Comparison of ENCODE assay signal across 29 mouse cellular contexts in the genomic region with DNA sequence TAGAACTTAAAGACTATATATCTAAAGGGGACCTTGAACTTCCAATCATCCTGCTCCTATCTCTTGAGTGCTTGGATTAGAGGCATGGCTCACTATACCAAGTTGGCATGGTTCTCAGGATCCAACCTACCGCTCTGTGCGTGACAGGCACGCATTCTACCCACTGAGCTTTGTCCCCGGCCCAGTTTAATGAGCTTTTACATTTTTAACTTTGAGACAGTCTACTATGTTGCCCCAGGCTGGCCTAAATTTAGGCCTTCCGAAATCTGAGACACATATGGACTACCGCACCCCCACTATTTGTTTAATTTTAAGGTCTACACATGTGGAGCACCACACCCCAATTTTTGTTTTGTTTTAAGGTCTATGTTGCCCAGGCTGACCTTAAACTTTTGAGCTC. TPM values are rescaled to one million over a fixed set of nuclear protein-coding genes. Genes with fewer than 3 reads are reported as not detected.
DNase-seq lines count a peak whose midpoint lies in the region; ATAC-seq and TF ChIP-seq lines count a peak whose summit lies in the region.
"Had no signal": no experiment of that assay in that cellular context is flagged by ENCODE, and none has a peak within 500 bp of the region (broad histone marks: within the 10 kb centered on the region; RNA-seq: fewer than 3 reads in every experiment).

No protein-coding gene starts in this region.

- H3K4me2 ChIP-seq in liver, postnatal 0 days (ENCODE audit: low read depth, low read length): no peak overlapping the region
- H3K4me2 ChIP-seq in liver, embryonic 11.5 days: no peak overlapping the region
- H3K4me2 ChIP-seq in midbrain, embryonic 13.5 days (replicated peaks): no peak overlapping the region
- H3K4me2 ChIP-seq: embryonic facial prominence, embryonic 13.5 days; forebrain, embryonic 12.5 days; forebrain, embryonic 15.5 days; hindbrain, embryonic 13.5 days had no signal

- H3K27ac ChIP-seq in liver, postnatal 0 days (ENCODE audit: low read depth): no peak overlapping the region
- no peak overlapping the region for H3K27ac ChIP-seq in liver, embryonic 11.5 days (ENCODE audit: low read depth, low read length)
- H3K27ac ChIP-seq in limb, embryonic 10.5 days: 0 out of 2 replicates have a peak overlapping the region, but pooled peaks have one; percentile 51
- no peak overlapping the region for H3K27ac ChIP-seq in midbrain, embryonic 13.5 days
- H3K27ac ChIP-seq: forebrain, embryonic 12.5 days; hindbrain, embryonic 13.5 days had no signal

- intact Hi-C loops in heart, postnatal 10 days (cut with DNase I): loop anchor here (5.0 kb wide), 1 partner anchor 219 kb away; no protein-coding TSS in a partner anchor

- peaks cover 20% of the 10 kb centered on the region for H3K4me1 ChIP-seq in liver, postnatal 0 days (ENCODE audit: insufficient read depth)
- H3K4me1 ChIP-seq in liver, embryonic 11.5 days (replicated peaks; ENCODE audit: control insufficient read depth, insufficient read depth, low read length): peaks cover 11% of the 10 kb centered on the region
- H3K4me1 ChIP-seq in limb, embryonic 10.5 days: peaks cover 22% of the 10 kb centered on the region
- peaks cover 20% of the 10 kb centered on the region for H3K4me1 ChIP-seq in midbrain, embryonic 13.5 days (replicated peaks)

- peak; percentile 72 for DNase-seq in heart, adult 11 months
- no peak for DNase-seq in heart, postnatal 10 days
- peak; percentile 8 for DNase-seq in liver, postnatal 0 days
- DNase-seq in liver, embryonic 11.5 days (ENCODE audit: low spot score): no peak
- DNase-seq in limb, embryonic 10.5 days (ENCODE audit: low spot score): no peak
- no peak for DNase-seq in lung, postnatal 4 days
- DNase-seq: adrenal gland, adult 2 months; adrenal gland, postnatal 14 days; B cell, adult 2 months; cerebellum, adult 11 months; cerebellum, adult 2 months; cerebellum, adult 9-11 months; cerebellum, postnatal 25 days; gastrocnemius, postnatal 14 days; heart, adult 18-20 months; heart, postnatal 36 days had no signal

- no peaks in the 10 kb centered on the region; the same call in 1 of the 2 replicates for H3K36me3 ChIP-seq in liver, postnatal 0 days (replicated peaks; ENCODE audit: insufficient read depth, low read length)
- H3K36me3 ChIP-seq in liver, embryonic 11.5 days (ENCODE audit: control insufficient read depth, insufficient read depth, low read length): peaks cover 3% of the 10 kb centered on the region; the same call in 1 of the 2 replicates
- no peaks in the 10 kb centered on the region for H3K36me3 ChIP-seq in limb, embryonic 10.5 days
- H3K36me3 ChIP-seq in midbrain, embryonic 13.5 days: no peaks in the 10 kb centered on the region
- H3K36me3 ChIP-seq: embryonic facial prominence, embryonic 13.5 days; forebrain, embryonic 12.5 days; forebrain, embryonic 15.5 days; hindbrain, embryonic 10.5 days had no signal

- H3K4me3 ChIP-seq in liver, postnatal 0 days (ENCODE audit: low read depth, low read length): no peak overlapping the region
- no peak overlapping the region for H3K4me3 ChIP-seq in liver, embryonic 11.5 days (ENCODE audit: low read depth, low read length)
- no peak overlapping the region for H3K4me3 ChIP-seq in limb, embryonic 10.5 days
- no peak overlapping the region for H3K4me3 ChIP-seq in midbrain, embryonic 13.5 days (replicated peaks)
- H3K4me3 ChIP-seq: embryonic facial prominence, embryonic 13.5 days; erythroblast, embryonic 14.5 days; forebrain, embryonic 12.5 days; forebrain, embryonic 15.5 days; hindbrain, embryonic 10.5 days; hindbrain, embryonic 13.5 days had no signal

- no peak for TF ChIP-seq EP300 in liver, postnatal 0 days (IDR thresholded peaks at IDR 0.05; ENCODE audit: low read depth)

- H3K9ac ChIP-seq in liver, postnatal 0 days (replicated peaks): no peak overlapping the region
- H3K9ac ChIP-seq in liver, embryonic 11.5 days (ENCODE audit: low read depth, low read length): no peak overlapping the region
- no peak overlapping the region for H3K9ac ChIP-seq in midbrain, embryonic 13.5 days (replicated peaks)
- H3K9ac ChIP-seq: embryonic facial prominence, embryonic 13.5 days; forebrain, embryonic 12.5 days; forebrain, embryonic 15.5 days; hindbrain, embryonic 13.5 days had no signal

- H3K9me3 ChIP-seq in liver, postnatal 0 days (ENCODE audit: low read length): no peaks in the 10 kb centered on the region
- H3K9me3 ChIP-seq in liver, embryonic 11.5 days (ENCODE audit: control insufficient read depth, low read length): no peaks in the 10 kb centered on the region
- no peaks in the 10 kb centered on the region for H3K9me3 ChIP-seq in limb, embryonic 10.5 days (replicated peaks)
- H3K9me3 ChIP-seq in midbrain, embryonic 13.5 days: no peaks in the 10 kb centered on the region
- H3K9me3 ChIP-seq: embryonic facial prominence, embryonic 13.5 days; forebrain, embryonic 12.5 days; forebrain, embryonic 15.5 days; G1E; hindbrain, embryonic 10.5 days; hindbrain, embryonic 13.5 days had no signal

- WGBS in liver, postnatal 0 days (ENCODE audit: insufficient replicate concordance): 91% methylated on average over 6 of the region's 6 CpGs
- 94% methylated on average over 6 of the region's 6 CpGs for WGBS in liver, embryonic 11.5 days
- 98% methylated on average over 6 of the region's 6 CpGs for WGBS in limb, embryonic 10.5 days
- 97% methylated on average over 6 of the region's 6 CpGs for WGBS in midbrain, embryonic 13.5 days

- H3K27me3 ChIP-seq in liver, postnatal 0 days (ENCODE audit: insufficient read depth, low read length): no peaks in the 10 kb centered on the region
- no peaks in the 10 kb centered on the region for H3K27me3 ChIP-seq in liver, embryonic 11.5 days (replicated peaks; ENCODE audit: control insufficient read depth, insufficient read depth, low read length)
- H3K27me3 ChIP-seq in limb, embryonic 10.5 days (ENCODE audit: low read depth, poor library complexity, severe bottlenecking): 0 out of 2 replicates have a peak, but pooled peaks cover 9% of the 10 kb centered on the region
- H3K27me3 ChIP-seq in midbrain, embryonic 13.5 days: peaks cover 64% of the 10 kb centered on the region
- H3K27me3 ChIP-seq: CH12.LX; embryonic facial prominence, embryonic 13.5 days; forebrain, embryonic 15.5 days; hindbrain, embryonic 13.5 days had no signal

- no peak for ATAC-seq in liver, postnatal 0 days
- no peak for ATAC-seq in liver, embryonic 11.5 days (replicated peaks; ENCODE audit: low FRiP score)
- ATAC-seq in midbrain, embryonic 13.5 days: no peak
- ATAC-seq: forebrain, embryonic 15.5 days; hindbrain, embryonic 16.5 days had no signal

- no peak for TF ChIP-seq CTCF in liver, postnatal 0 days (IDR thresholded peaks at IDR 0.05; ENCODE audit: low read depth)

RNA-seq across cellular contexts. Expression of a gene that starts 2.4 kb away (rescaled TPM):
- under 1 TPM; 0.12 to 0.22 TPM for total RNA-seq in heart, postnatal 10 days (2021)
- not detected in 2 replicates for polyA plus RNA-seq in liver, postnatal 0 days (2015; fragmentation: Nextera tagmentation; extraction: Ambion mirVana)
- polyA plus RNA-seq in liver, embryonic 11.5 days (2014; fragmentation: Nextera tagmentation; extraction: Ambion mirVana): not detected in 2 replicates
- polyA plus RNA-seq in limb, embryonic 10.5 days (2016; fragmentation: Nextera tagmentation; extraction: Ambion mirVana): not detected in 2 replicates
- not detected in 2 replicates for polyA plus RNA-seq in midbrain, embryonic 13.5 days (2015; fragmentation: Nextera tagmentation; extraction: Ambion mirVana)
- total RNA-seq: adrenal gland, adult 2 months; adrenal gland, postnatal 14 days; CH12.LX; common myeloid progenitor, adult 5-6 weeks; G1E; heart, adult 18-20 months had no signal
- polyA plus RNA-seq: adrenal gland, adult 2 months; cerebellum, adult 2 months; embryonic facial prominence, embryonic 13.5 days; erythroblast, embryonic 14.5 days; forebrain, embryonic 15.5 days; G1E; heart, embryonic 14.5 days; heart, postnatal 0 days; hindbrain, embryonic 10.5 days; hindbrain, embryonic 13.5 days; hindbrain, embryonic 16.5 days had no signal

RNA-seq across cellular contexts. Expression of a gene that starts 23.4 kb away (rescaled TPM):
- total RNA-seq in heart, postnatal 10 days (2021): 100 to 1,000 TPM; 101 to 104 TPM
- 136 and 144 TPM in 2 replicates for polyA plus RNA-seq in liver, postnatal 0 days (2015; fragmentation: Nextera tagmentation; extraction: Ambion mirVana)
- polyA plus RNA-seq in liver, embryonic 11.5 days (2014; fragmentation: Nextera tagmentation; extraction: Ambion mirVana): 215 and 216 TPM in 2 replicates
- 215 and 217 TPM in 2 replicates for polyA plus RNA-seq in limb, embryonic 10.5 days (2016; fragmentation: Nextera tagmentation; extraction: Ambion mirVana)
- 275 TPM in 2 replicates for polyA plus RNA-seq in midbrain, embryonic 13.5 days (2015; fragmentation: Nextera tagmentation; extraction: Ambion mirVana)

RNA-seq across cellular contexts. Expression of a gene that starts 23.6 kb away (rescaled TPM):
- 10 to 100 TPM; 16.4 to 18.1 TPM for total RNA-seq in heart, postnatal 10 days (2021)
- polyA plus RNA-seq in liver, postnatal 0 days (2015; fragmentation: Nextera tagmentation; extraction: Ambion mirVana): 19.4 and 20.4 TPM in 2 replicates
- 71.4 and 81.6 TPM in 2 replicates for polyA plus RNA-seq in liver, embryonic 11.5 days (2014; fragmentation: Nextera tagmentation; extraction: Ambion mirVana)
- polyA plus RNA-seq in limb, embryonic 10.5 days (2016; fragmentation: Nextera tagmentation; extraction: Ambion mirVana): 30.1 and 44.7 TPM in 2 replicates
- polyA plus RNA-seq in midbrain, embryonic 13.5 days (2015; fragmentation: Nextera tagmentation; extraction: Ambion mirVana): 33.7 and 35.3 TPM in 2 replicates

Comparison
In these comparisons a context has a peak if more than half of its experiments do, and no peak if none do; other contexts are left out.
1. DNase-seq: peak in heart, adult 11 months (single experiment) and liver, postnatal 0 days (single experiment); none in heart, postnatal 10 days (0 of 2), liver, embryonic 11.5 days (single experiment), limb, embryonic 10.5 days (single experiment) and lung, postnatal 4 days (0 of 2).